Mouse (Mus musculus) adrenal gland, adult 18-20 months (tissue): ENCODE measurements around the gene Fam32a. TPM values are rescaled to one million over a fixed set of nuclear protein-coding genes. Genes with fewer than 3 reads are reported as not detected.
A peak's percentile ranks its signal among the peaks of the same experiment; 100 is the strongest.

ENCODE experiments used
- DNase-seq, 2 experiments: peaks; one replicate each; pipeline ENCODE4 v3.0.0; 2021 to 2022; ENCODE audit warnings: low spot score in 2 of 2
- total RNA-seq, 2 experiments: library from RNA; stranded (reverse); gene quantifications; 1 replicate in 1 of 2; 2 replicates in 1 of 2; pipeline ENCODE4 v1.2.3; 2021

The Fam32a gene
- total RNA-seq, 2 experiments from 2014 or later = 48.6 to 71.9 TPM

DNA sequence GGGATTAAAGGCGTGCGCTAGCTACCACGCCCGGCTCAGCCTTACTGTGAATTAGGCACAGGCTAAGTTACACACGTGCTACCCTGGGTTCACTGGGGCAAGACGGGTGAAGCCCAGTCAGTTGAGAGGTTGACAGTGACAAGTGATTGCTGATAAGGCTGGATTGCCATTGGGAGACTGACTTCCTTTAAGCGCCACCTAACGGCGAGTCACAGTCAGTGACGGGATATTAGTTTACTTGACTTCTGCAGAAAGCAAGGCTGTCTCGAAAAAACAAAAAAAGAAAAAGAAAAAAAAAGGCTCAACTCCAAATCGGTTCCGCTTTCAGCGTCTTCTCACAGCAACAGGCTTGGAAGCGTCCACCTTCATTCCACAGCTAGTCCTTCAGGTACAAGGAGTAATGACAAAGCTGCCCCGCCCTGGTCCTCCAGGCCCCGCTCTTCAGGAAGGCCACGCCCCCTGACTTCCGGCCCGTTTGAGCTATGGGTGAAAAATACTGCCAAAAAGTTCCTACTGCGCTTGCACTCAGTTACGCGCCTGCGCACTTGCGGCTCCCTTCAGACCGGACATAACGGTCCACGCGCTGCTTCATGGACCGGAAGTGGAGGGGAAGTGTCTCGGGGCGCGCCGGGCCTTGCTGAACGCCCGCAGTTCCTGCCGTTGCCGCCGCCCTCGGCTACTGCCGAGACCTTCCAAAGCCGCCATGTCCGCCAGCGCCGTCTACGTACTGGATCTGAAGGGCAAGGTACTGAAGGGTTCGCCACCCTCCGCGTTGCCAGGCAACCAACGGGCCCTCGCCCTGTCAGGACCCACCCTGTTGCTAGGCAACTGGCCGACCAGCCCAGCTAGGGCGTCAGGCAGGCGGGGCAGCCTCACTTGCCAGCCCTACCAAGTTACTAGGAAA, 20.2 kb downstream of the Fam32a start, which contains the start of gene Ap1m1:
TSS of gene Ap1m1 (plus strand) at position 520 of the 904 bp plus-strand sequence.
- peak; percentile 91 to 93 for DNase-seq

GRCm38 (mm10) chr8:72240403-72240763, 20.9 kb downstream of the Fam32a start:
- DNase-seq = no peak

DNA sequence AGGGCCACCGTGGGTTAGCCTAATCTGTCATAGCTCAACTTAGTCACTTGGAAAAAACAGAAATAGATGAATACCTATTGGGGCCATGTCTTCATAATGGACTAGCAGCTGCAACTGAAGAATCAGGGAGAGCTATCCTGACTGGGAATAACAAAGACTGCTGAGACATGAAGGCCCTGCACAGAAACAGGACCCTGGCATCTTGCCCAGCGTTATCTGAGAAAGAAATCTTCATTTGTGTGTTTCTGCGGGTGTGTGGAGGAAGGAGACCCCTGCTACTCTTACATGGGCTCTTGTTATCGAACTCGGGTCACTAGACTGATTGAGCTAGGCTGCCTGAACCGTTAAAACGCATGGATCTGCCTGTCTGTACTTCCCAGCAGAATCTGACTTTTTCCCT, 21.4 kb downstream of the Fam32a start:
- DNase-seq = no peak

GRCm38 (mm10) chr8:72242226-72242625, 22.7 kb downstream of the Fam32a start:
- no peak for DNase-seq

GRCm38 (mm10) chr8:72244610-72245009, 25.1 kb downstream of the Fam32a start:
- no peak for DNase-seq

- DNase-seq = no peak
Observed at GRCm38 (mm10) chr8:72257171-72257901, 37.8 kb downstream of the Fam32a start.

GRCm38 (mm10) chr8:72257902-72258238, 38.3 kb downstream of the Fam32a start:
- no peak for DNase-seq

GRCm38 (mm10) chr8:72259862-72260261, 40.3 kb downstream of the Fam32a start:
- no peak for DNase-seq

- peak in 1 of 2 experiments; percentile 24 for DNase-seq
Observed at GRCm38 (mm10) chr8:72260585-72260984, 41.1 kb downstream of the Fam32a start.

DNA sequence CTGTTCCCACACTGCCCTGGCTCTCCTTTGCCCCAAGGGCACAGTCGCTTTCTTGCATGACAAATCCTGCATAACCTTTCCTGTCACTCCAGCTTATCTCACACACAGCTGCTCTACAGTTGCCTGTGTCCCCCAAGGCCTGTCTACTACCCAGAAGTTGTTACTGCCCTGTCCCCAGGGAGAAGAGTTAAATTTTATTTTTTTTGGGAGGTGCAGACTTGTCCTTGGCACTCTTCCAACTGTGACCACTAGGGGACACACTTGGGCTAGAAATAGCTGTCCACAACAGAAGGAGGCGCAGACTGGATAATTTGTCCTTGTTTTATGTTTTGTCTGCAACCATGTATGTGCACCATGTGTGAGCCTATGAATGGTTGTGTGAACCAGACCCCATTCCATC, 41.5 kb downstream of the Fam32a start:
- peak; percentile 46 to 64 for DNase-seq

- DNase-seq = no peak
Observed at GRCm38 (mm10) chr8:72261431-72261830, 41.9 kb downstream of the Fam32a start.

DNA sequence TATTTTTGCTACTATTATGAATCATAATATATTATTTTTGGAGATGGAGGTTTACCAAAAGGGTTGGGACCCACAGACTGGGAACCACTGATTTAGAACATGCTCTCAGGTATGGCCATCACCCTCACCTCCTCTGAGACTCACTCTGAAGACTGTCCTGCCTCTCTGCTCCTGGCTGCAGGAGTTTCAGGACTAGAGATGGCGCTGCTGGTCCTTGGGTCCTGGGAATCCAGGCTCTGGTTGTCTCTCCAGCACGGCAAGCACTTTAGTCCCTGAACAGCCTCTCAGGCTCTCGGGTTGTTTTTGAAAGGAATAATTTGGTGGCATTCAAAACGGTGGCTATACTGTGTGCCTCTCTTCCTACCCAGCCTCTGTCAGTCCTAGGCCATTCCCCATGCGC, 42.3 kb downstream of the Fam32a start:
- peak in 1 of 2 experiments; percentile 42 for DNase-seq

DNA sequence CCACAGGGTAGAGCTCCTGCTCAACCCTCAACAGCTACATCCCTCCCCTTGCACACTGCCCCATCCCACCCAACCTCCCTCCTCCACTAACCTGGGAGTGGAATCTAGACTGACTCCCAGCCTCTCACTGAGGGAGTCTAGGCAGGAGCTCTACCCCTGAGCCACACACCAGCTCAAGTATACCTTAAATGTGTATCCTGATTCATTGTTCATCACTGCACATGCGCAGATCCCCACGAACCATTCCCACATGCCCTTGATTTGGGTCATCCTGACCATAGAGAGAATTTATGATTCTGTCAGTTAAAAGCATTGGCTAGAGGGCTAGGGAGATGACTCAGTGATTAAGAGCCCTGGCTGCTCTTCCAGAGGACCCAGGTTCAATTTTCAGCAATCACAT, 43.2 kb downstream of the Fam32a start:
- peak; percentile 48 to 71 for DNase-seq

DNA sequence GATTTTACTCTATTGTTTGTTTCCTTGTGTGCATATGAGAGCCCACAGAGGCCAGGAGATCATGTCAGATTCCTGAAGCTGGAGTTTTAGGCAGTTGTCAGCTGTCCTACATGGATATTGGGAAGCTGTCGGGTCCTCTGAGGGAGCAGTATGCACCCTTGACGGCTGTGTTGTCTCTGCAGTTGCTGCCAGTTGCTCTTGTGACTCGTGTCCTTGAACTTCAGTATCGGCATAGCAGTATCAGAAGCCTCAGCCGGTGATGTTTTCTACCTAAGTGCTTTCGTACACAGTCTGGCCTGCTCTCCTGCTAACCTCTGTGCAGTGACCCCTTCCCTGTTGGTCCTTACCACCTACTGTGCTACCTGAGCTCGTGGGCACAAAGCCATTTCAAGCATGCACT, 43.9 kb downstream of the Fam32a start:
- peak in 1 of 2 experiments; percentile 35 for DNase-seq

DNA sequence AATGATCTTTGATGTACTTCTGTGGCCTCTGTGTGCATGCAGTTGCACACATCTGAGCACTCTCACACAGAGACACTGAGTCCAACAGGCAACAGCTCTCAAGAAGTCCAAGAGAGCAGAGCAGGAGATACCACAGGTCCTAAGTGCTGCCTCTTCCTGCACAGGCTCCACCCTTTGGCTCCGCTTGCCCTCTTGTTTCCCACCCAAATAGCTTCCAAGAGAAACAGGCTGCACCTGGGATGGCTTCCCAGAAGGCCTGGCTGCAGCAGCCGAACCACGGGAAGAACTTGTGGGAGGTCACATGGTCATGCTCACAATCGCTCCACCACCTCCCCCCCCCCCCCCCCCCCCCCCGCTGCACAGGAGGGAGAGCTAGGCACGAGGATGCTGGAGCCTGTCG, 45.8 kb downstream of the Fam32a start:
- no peak for DNase-seq

DNA sequence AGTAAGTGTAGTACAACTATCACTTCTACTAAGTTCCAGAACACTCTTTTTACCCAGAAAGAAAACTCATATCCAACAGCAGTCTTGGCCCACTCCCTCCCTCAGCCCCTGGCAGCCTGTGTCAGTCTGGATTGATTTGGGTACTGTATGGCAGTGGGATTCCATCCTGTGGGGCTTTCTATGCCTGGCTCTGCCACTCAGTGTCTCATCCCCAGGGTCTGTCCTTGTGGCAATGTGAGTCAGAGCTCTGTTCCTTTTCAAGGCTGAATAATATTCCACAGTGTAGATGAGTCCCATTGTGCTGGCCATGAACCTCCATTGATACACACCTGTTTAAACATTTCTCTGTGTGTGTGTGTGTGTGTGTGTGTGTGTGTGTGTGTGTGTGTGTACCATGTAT, 47.1 kb downstream of the Fam32a start:
- no peak for DNase-seq

DNA sequence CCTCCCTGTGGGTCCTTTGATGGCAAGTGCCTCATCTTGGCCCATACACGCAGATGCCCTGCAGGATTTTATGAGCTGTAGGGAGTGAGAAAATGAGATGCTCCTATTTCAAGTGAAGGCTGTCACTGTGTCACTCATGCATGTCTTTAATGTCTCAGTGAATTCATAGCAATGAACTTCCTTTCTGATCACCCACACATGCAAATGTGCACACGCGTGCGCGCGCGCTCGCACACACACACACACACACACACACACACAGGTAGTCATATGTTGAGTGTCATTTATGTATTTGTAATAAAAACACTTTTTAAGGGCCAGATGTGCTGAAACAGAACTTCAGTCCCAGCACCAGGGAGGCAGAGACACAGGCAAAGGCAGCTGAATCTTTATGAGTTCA, 47.6 kb downstream of the Fam32a start:
- no peak for DNase-seq

DNA sequence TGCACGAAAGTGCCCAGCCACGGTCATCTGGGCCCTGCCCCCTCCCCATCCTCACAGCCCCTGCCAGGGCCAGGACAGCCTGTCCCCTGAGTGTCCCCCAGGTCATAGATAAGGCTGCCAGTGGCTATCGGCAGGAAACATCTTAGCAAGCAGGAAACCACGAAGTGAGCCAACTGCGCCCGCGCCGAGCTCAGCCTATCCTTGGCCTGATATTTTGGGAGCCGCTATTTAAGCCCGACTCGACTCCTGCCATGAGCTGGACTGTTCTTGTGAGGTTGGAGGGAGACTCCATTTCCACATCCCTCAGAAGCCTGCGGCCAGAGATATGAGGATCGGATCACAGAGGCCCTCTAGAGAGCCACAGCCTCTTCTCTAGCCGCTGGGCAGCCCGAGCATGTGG, 48.8 kb downstream of the Fam32a start:
- peak; percentile 34 to 51 for DNase-seq

DNA sequence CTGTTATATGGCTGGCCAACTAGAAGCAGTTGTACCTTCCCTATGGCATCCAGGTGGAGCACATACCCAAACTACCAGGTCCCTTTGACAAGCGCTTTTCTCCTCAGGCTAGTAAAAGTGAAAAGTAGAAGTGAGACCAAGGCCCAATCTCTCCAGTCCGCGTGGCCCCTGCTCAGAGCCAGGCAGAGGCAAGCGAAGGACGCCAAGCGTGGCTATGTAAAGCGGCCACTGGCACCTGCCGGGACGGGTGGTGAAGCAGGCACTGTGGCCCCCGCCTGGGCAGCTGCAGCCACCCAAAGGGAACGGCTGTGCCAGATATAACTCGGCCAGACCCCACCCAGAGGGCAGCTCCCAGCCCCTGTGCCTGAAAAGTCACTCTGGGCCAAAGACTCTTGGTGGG, 51.1 kb downstream of the Fam32a start:
- DNase-seq = no peak

GRCm38 (mm10) chr8:72271051-72271660, 51.6 kb downstream of the Fam32a start:
- no peak for DNase-seq

DNA sequence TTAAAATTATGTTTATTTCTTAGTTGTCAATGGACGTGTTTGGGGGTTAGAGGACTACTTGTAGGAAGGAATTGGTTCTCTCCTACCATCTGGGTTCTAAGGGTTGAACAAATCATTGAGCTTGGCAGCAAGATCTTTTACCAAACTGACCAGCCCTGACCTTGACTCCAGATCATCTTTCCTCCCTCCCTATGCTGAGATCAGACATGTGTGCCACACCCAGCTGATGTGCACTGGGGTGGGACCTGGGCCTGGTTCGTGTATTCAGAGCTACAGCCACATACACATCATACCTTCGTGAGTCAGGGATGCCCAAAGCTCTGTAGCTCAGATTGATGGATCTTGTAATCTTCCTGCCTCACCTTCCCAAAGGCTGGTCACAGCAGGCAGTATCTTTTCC, 52.2 kb downstream of the Fam32a start:
- no peak for DNase-seq

GRCm38 (mm10) chr8:72272361-72272760, 52.8 kb downstream of the Fam32a start:
- DNase-seq = peak; percentile 60 to 63
